Mouse (Mus musculus): ENCODE data around the gene Tmem106b. TPM values are rescaled to one million over a fixed set of nuclear protein-coding genes. Genes with fewer than 3 reads are reported as not detected.

The Tmem106b gene
- total RNA-seq, 2 experiments from 2014 or later = 58.8 to 59.3 TPM

Other genes starting within 250 kb of the Tmem106b start
- not detected for gene Vwde, start 155.2 kb downstream of the Tmem106b start, total RNA-seq (2021)

Measured in gastrocnemius, postnatal 10 days (tissue).